Mouse (Mus musculus): ENCODE results near the gene Fgfr2.

- no peak for TF ChIP-seq CTCF (conservative IDR thresholded peaks at IDR 0.05; ENCODE audit: insufficient read depth, insufficient read length, low read depth, low read length)
- TF ChIP-seq POLR2A (IDR thresholded peaks at IDR 0.05; ENCODE audit: low read depth, low read length): no peak
Observed at GRCm38 (mm10) chr7:132267721-132268498, 855.2 kb downstream of the Fgfr2 start.

Data from kidney, adult 2 months (tissue).